Mouse (Mus musculus): ENCODE measurements at regions not wholly inside any gene's neighbourhood (a gene's known extent, or its start where the extent isn't known, plus 50 kb on each side); places are given as distances from the start of the nearest gene placed in this dataset.

DNA sequence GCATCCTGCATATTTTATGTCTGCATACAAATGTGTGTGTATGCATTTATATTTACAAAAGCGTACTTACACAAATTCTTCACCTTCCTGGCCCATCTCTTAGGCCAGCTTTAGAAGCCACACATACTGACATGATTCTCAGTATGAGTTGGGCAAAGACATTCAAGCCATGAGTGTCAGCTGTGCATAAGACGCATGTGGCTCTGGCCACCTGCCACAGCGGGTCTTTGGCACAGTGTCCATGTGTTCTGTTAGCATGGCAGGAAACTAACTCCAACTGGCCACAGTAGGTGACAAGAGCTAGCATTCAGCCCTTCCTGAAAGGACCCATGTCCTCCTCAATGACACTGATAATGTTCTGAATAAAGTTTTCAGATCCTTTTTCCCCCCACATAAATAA is 49.8 kb upstream of the Mbnl2 start:
- TF ChIP-seq POLR2A (IDR thresholded peaks at IDR 0.05; ENCODE audit: low read depth, low read length) (no peak), CTCF (IDR thresholded peaks at IDR 0.05; ENCODE audit: borderline replicate concordance, insufficient read depth, low read length) (no peak)
- Histone ChIP-seq H3K4me3 (ENCODE audit: insufficient read depth, low read length) (no peak overlapping the region), H3K4me1 (ENCODE audit: control insufficient read depth, insufficient read depth, low read length) (peaks cover 9% of the 10 kb centered on the region; the same call in 1 of the 2 replicates), H3K27ac (ENCODE audit: insufficient read depth, low read length) (no peak overlapping the region)
